Mouse (Mus musculus): Measurements from ENCODE around the gene Pgap3. TPM values are rescaled to one million over a fixed set of nuclear protein-coding genes. Genes with fewer than 3 reads are reported as not detected.

Pgap3 gene
- polyA plus RNA-seq, 1 experiment from 2014 or later: 15.1 TPM

DNA sequence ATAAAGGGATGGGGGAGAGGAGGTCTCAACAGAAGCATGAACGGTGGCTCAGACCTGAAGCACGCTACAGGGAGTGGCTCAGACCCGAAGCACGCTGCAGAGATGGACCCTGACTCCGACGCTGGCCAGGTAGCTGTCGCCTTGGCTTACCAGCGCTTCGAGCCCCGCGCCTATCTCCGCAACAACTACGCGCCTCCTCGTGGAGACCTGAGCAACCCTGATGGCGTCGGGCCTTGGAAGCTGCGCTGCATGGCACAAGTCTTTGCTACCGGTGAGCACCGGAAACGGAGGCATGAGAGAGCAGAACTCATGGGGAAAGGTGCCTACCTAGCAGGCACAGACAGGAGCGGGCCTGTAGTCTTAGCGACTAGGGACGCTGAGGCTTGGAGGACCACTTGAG is 13.7 kb downstream of the Pgap3 start:
- peak; percentile 46 for TF ChIP-seq CTCF (IDR thresholded peaks at IDR 0.05; ENCODE audit: low read depth)
- H3K4me3 ChIP-seq (ENCODE audit: low read depth, low read length): no peak overlapping the region
- H3K27me3 ChIP-seq (replicated peaks; ENCODE audit: control insufficient read depth, insufficient read depth, low read length): peaks cover 18% of the 10 kb centered on the region; the same call in 1 of the 2 replicates
- no peak for ATAC-seq
- no peaks in the 10 kb centered on the region for H3K4me1 ChIP-seq (replicated peaks; ENCODE audit: control insufficient read depth, insufficient read depth, low read length)
- H3K9me3 ChIP-seq (ENCODE audit: control insufficient read depth): no peaks in the 10 kb centered on the region
- no peak overlapping the region for H3K4me2 ChIP-seq (replicated peaks; ENCODE audit: low read depth)
- peaks cover 3% of the 10 kb centered on the region; the same call in 1 of the 2 replicates for H3K36me3 ChIP-seq (ENCODE audit: control insufficient read depth, insufficient read depth)
- WGBS: 10% methylated on average over 24 of the region's 24 CpGs
- H3K27ac ChIP-seq (ENCODE audit: low read depth, low read length): no peak overlapping the region
- no peak overlapping the region for H3K9ac ChIP-seq (ENCODE audit: low read depth, low read length)

DNA sequence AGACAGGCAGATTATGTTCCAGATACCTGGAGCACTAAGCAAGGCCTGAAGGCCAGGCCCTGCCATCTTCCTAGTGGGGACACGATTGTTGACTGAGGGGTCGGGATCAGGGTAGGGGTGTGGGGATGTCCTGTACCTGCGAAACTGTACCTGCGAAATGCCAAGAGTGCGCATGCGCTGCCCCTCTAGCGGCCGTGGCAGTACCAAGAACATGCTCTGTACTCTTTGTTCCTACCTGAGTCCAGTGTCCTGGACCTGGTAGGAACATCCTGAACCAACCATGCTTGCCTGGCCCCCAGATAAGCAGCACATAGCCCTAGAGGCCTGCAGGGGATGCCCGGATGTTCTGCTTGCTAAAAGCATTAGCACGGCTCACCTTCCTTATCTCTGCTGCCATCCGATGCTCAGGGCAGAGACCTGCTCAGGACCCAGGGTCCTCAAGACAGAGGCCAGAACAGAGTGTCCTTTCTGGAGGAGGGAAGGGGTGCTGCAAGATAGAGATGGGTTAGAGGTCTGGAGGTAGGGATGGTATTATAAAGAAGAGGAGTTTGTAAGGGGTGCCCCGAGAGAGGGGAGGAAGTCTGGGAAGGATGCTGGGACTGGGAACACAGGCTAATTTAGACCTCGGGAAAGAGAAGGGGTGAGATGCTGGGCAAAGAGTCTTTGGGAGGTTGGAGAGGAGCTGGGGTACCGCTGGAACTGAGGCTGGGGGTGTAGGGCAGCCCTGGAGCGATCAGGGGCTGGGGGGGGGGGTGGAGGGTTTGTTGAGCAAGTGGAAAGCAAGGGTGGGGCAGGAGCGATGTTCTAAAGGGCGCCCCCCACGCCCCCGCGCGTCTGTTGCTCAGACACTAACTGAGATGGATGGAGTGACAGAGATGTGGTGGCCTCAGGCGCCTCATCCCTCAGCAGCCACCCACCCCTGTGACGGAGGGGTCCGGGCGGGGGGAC is 14.4 kb downstream of the Pgap3 start, which contains the start of gene Pnmt:
Gene Pnmt, plus strand, starts transcription at position 813 of the 948 bp plus-strand sequence.
- no peak for ATAC-seq
- WGBS: 50% methylated on average over 25 of the region's 25 CpGs
- Histone ChIP-seq H3K27me3 (replicated peaks; ENCODE audit: control insufficient read depth, insufficient read depth, low read length) (peaks cover 18% of the 10 kb centered on the region; the same call in 1 of the 2 replicates), H3K9me3 (ENCODE audit: control insufficient read depth) (no peaks in the 10 kb centered on the region), H3K36me3 (ENCODE audit: control insufficient read depth, insufficient read depth) (peaks cover 4% of the 10 kb centered on the region; the same call in 1 of the 2 replicates), H3K9ac (ENCODE audit: low read depth, low read length) (no peak within 1 kb of the TSS), H3K4me3 (ENCODE audit: low read depth, low read length) (no peak within 1 kb of the TSS), H3K27ac (ENCODE audit: low read depth, low read length) (no peak within 1 kb of the TSS), H3K4me1 (replicated peaks; ENCODE audit: control insufficient read depth, insufficient read depth, low read length) (no peaks in the 10 kb centered on the region), H3K4me2 (replicated peaks; ENCODE audit: low read depth) (no peak within 1 kb of the TSS)
- TF ChIP-seq CTCF (IDR thresholded peaks at IDR 0.05; ENCODE audit: low read depth): no peak

DNA sequence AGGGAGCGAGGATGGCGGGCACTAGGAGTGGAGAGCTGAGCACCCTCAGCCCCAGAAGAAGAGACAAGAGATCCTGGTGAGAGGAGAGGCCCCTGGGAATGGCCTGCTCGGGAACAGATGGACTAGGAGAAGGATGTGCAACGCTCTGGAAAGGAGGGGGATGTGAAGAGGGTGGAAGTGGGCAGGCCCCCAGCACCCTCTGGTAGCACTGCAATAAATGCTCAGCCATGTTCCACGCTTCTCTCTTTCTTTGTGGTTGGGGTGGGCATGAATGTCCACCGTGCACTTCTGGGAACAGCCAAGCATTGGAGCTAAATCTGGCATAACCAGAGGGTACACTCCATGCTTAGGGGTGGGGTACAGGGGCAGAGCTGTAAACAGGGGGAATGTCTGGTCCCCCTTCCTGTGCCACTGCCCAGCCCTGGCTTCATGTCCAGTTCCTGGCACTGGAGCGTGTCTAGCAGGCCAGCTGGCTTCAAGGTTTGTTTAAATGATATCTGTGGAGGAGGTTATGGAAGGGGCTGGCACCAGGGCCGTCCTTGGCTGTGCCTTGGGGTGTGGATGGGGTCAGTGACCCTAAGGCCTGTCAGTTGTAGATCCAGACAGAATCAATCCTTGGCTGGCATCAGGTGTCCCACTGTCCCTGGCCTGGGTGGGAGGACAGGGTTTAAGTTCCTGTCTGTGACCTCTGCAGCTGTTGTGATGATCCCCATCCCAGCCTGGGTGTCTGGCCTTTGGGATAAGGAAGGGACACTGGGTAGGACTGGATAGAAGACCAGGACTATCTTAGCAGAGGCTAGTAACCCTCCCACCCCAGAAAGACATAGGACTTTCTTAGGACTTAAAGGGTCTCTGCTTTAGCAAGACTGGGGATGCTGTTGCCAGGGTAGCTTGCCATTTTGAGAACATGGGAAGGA is 15.3 kb downstream of the Pgap3 start:
- WGBS: 72% methylated on average over 8 of the region's 8 CpGs
- Histone ChIP-seq H3K9ac (ENCODE audit: low read depth, low read length) (no peak overlapping the region), H3K27ac (ENCODE audit: low read depth, low read length) (no peak overlapping the region), H3K4me1 (replicated peaks; ENCODE audit: control insufficient read depth, insufficient read depth, low read length) (no peaks in the 10 kb centered on the region), H3K36me3 (ENCODE audit: control insufficient read depth, insufficient read depth) (peaks cover 14% of the 10 kb centered on the region), H3K9me3 (ENCODE audit: control insufficient read depth) (no peaks in the 10 kb centered on the region), H3K27me3 (replicated peaks; ENCODE audit: control insufficient read depth, insufficient read depth, low read length) (peaks cover 18% of the 10 kb centered on the region; the same call in 1 of the 2 replicates), H3K4me3 (ENCODE audit: low read depth, low read length) (no peak overlapping the region), H3K4me2 (replicated peaks; ENCODE audit: low read depth) (no peak overlapping the region)
- ATAC-seq: no peak
- TF ChIP-seq CTCF (IDR thresholded peaks at IDR 0.05; ENCODE audit: low read depth): no peak

DNA sequence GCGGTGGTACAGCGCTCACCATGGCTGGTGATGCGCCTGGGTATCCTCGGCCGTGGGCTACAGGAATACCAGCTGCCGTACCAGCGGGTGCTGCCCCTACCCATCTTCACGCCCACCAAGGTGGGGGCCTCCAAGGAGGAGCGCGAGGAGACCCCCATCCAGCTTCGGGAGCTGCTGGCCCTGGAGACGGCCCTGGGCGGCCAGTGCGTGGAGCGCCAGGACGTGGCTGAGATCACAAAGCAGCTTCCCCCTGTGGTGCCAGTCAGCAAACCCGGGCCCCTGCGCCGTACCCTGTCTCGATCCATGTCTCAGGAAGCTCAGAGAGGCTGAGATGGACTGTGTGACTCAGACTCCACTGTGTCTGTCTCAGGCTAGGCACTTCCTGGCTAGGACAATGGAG is 16.1 kb downstream of the Pgap3 start:
- Histone ChIP-seq H3K36me3 (ENCODE audit: control insufficient read depth, insufficient read depth) (peaks cover 21% of the 10 kb centered on the region), H3K4me3 (ENCODE audit: low read depth, low read length) (no peak overlapping the region), H3K4me1 (replicated peaks; ENCODE audit: control insufficient read depth, insufficient read depth, low read length) (no peaks in the 10 kb centered on the region), H3K9ac (ENCODE audit: low read depth, low read length) (no peak overlapping the region), H3K4me2 (replicated peaks; ENCODE audit: low read depth) (no peak overlapping the region), H3K9me3 (ENCODE audit: control insufficient read depth) (no peaks in the 10 kb centered on the region), H3K27me3 (replicated peaks; ENCODE audit: control insufficient read depth, insufficient read depth, low read length) (peaks cover 18% of the 10 kb centered on the region; the same call in 1 of the 2 replicates), H3K27ac (ENCODE audit: low read depth, low read length) (no peak overlapping the region)
- no peak for ATAC-seq
- WGBS: 83% methylated on average over 20 of the region's 20 CpGs
- no peak for TF ChIP-seq CTCF (IDR thresholded peaks at IDR 0.05; ENCODE audit: low read depth)

DNA sequence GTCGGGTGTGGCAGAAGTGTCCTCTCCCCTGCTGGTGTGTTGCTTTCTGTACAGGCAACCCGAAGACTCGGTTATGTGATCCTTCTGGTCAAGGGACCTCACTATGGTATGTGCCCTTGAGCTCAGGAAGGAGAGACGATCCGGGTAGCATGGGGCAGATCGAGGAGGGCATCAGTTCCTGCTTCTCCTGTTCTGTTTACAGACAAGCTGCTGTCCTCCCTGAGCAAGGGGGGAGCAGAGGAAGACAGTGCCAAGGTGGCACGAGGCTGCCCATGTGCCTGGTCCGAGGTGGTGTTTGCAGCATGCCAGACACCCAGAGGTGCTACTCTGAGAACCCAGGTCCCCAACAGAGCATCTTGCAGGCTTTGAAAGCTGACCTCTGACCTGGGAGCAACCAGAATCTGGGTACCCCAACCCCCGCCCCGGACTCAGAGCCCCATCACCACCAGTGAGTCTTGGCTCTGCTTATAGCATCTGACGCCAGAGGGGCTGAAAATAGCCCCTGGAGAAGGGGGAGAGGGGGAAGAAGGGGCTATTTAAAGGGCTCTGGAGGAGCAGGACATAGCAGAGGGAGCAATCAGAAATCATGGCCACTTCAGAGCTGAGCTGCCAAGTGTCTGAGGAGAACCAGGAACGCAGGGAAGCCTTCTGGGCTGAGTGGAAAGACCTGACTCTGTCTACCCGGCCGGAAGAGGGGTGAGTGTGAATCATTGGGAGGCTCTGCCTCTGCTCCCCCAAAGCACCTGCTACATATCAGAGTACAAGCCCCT is 16.8 kb downstream of the Pgap3 start, which contains the start of gene Tcap:
Gene Tcap, plus strand, starts transcription at position 551 of the 770 bp plus-strand sequence.
- Histone ChIP-seq H3K27me3 (replicated peaks; ENCODE audit: control insufficient read depth, insufficient read depth, low read length) (peaks cover 18% of the 10 kb centered on the region; the same call in 1 of the 2 replicates), H3K9ac (ENCODE audit: low read depth, low read length) (no peak within 1 kb of the TSS), H3K9me3 (ENCODE audit: control insufficient read depth) (no peaks in the 10 kb centered on the region), H3K4me1 (replicated peaks; ENCODE audit: control insufficient read depth, insufficient read depth, low read length) (no peaks in the 10 kb centered on the region), H3K4me2 (replicated peaks; ENCODE audit: low read depth) (no peak within 1 kb of the TSS), H3K4me3 (ENCODE audit: low read depth, low read length) (no peak within 1 kb of the TSS), H3K36me3 (ENCODE audit: control insufficient read depth, insufficient read depth) (peaks cover 29% of the 10 kb centered on the region), H3K27ac (ENCODE audit: low read depth, low read length) (no peak within 1 kb of the TSS)
- 61% methylated on average over 14 of the region's 14 CpGs for WGBS
- ATAC-seq: no peak
- 0 out of 2 replicates have a peak, but pooled peaks have one; percentile 2 for TF ChIP-seq CTCF (IDR thresholded peaks at IDR 0.05; ENCODE audit: low read depth)
